Mouse (Mus musculus) lung, postnatal 0 days (tissue): ENCODE data around the gene Patj.

ENCODE experiments used
- CTCF ChIP-seq: IDR thresholded peaks from 2 replicates; pipeline ENCODE4 v1.5.1; 2016; ENCODE audit warnings: antibody characterized with exemption, mild to moderate bottlenecking
- EP300 ChIP-seq: IDR thresholded peaks from 2 replicates; pipeline ENCODE4 v1.6.1; 2016; ENCODE audit warnings: antibody characterized with exemption, mild to moderate bottlenecking, control low read depth

DNA sequence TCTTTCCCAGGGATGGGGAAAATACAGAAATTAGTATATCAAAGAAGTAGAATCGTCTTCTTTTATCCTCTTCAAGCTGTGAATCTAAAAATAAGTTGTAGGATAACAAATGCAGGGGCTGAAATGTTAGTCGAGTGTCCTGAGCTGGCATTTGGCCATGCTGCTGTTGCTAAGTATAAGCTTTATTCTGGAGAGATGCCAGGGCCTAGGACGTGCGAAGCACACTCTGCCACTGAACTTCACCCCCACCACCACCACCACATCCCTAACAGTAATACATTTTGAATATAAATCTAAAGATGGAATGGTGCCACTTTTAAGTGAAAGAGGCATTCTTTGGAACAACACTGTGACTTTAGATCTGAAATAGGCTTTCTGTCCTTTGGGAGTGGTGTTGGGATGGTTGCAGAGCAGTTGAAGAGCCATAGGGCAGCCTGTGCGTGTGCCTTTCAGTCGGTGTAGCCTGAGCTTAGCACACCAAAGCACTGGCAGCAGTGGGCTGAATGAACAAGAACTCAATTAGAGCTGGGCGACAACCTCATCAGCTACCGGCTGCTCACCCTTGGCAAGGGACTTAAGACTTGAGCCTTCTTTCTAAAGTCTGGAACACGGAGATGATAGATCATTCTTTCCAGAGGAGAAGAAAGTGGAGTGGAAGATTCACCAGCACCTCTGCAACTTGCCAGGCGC lies 168.1 kb downstream of the Patj start:
- TF ChIP-seq CTCF, result no peak
- no peak for TF ChIP-seq EP300
